Mouse (Mus musculus) ES-Bruce4 (cell line): ENCODE measurements around the gene Mrpl49.

ENCODE experiments used
- CTCF ChIP-seq: IDR thresholded peaks from one replicate; pipeline ENCODE4 v1.8.1; 2011; ENCODE audit warnings: low read depth, low read length
- POLR2A ChIP-seq: IDR thresholded peaks from one replicate; pipeline ENCODE4 v1.8.1; 2011; ENCODE audit warnings: low read length; ENCODE audit not compliant: insufficient read depth

DNA sequence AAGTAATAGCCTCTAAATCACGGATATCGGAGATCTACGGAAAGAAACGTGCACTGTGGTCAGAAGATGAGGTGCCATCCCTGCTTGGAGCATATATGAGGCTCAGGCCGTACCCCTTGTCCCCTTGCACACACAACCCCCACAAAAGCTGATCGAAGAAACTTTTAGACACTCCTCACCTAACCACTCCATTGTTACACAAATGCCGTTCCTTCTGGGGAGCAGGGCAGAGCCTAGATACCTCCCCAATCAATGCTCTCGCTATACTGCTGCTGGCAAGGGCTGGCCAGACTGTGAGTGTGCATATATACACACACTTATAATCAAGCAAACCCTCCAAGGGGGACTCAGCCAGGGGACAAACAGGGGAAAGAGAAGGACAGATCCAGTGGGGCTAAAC, 48.4 kb downstream of the Mrpl49 start:
- TF ChIP-seq POLR2A: no peak
- no peak for TF ChIP-seq CTCF
